Mouse (Mus musculus) R1 (cell line): Measurements from ENCODE around the gene Ap2m1.

Experiments used
- DNase-seq: peaks from one replicate; pipeline ENCODE4 v3.0.0-alpha.2; 2018; ENCODE audit warnings: low read depth, low spot score

The Ap2m1 gene

GRCm38 (mm10) chr16:20529375-20529774 lies 5.9 kb upstream of the Ap2m1 start:
- no peak for DNase-seq

- DNase-seq = no peak
Measured at GRCm38 (mm10) chr16:20530941-20531340, 4.3 kb upstream of the Ap2m1 start.

GRCm38 (mm10) chr16:20534617-20535295 lies 522 bp upstream of the Ap2m1 start:
- DNase-seq = no peak

GRCm38 (mm10) chr16:20536081-20536665 lies 895 bp downstream of the Ap2m1 start:
- DNase-seq = no peak

GRCm38 (mm10) chr16:20537071-20537471 lies 1.8 kb downstream of the Ap2m1 start:
- peak; percentile 93 for DNase-seq

- peak; percentile 84 for DNase-seq
Measured at GRCm38 (mm10) chr16:20537601-20538320, 2.5 kb downstream of the Ap2m1 start.

GRCm38 (mm10) chr16:20539649-20540048 lies 4.4 kb downstream of the Ap2m1 start:
- no peak for DNase-seq

GRCm38 (mm10) chr16:20540438-20540837 lies 5.2 kb downstream of the Ap2m1 start:
- DNase-seq = peak; percentile 82

- DNase-seq = no peak
Measured at GRCm38 (mm10) chr16:20545696-20546095, 10.4 kb downstream of the Ap2m1 start.

GRCm38 (mm10) chr16:20547423-20547822 lies 12.1 kb downstream of the Ap2m1 start:
- DNase-seq = peak; percentile 50

- peak; percentile 100 for DNase-seq
Measured at GRCm38 (mm10) chr16:20548096-20548948, 13.0 kb downstream of the Ap2m1 start, which contains the start of gene Abcf3. Gene Abcf3, plus strand, starts transcription at chr16:20548577.

GRCm38 (mm10) chr16:20549161-20549560 lies 13.9 kb downstream of the Ap2m1 start:
- no peak for DNase-seq

GRCm38 (mm10) chr16:20551691-20552090 lies 16.4 kb downstream of the Ap2m1 start:
- no peak for DNase-seq

- no peak for DNase-seq
Measured at GRCm38 (mm10) chr16:20552594-20552993, 17.3 kb downstream of the Ap2m1 start.

GRCm38 (mm10) chr16:20555000-20555399 lies 19.7 kb downstream of the Ap2m1 start:
- no peak for DNase-seq

- peak; percentile 67 for DNase-seq
Measured at GRCm38 (mm10) chr16:20557381-20557780, 22.1 kb downstream of the Ap2m1 start.

GRCm38 (mm10) chr16:20565075-20565474 lies 29.8 kb downstream of the Ap2m1 start:
- DNase-seq = no peak

GRCm38 (mm10) chr16:20589366-20589938 lies 54.2 kb downstream of the Ap2m1 start, which contains the start of gene Vwa5b2:
Gene Vwa5b2, plus strand, starts transcription at chr16:20589471.
- peak; percentile 37 for DNase-seq

GRCm38 (mm10) chr16:20589939-20590679 lies 54.8 kb downstream of the Ap2m1 start:
- DNase-seq = peak; percentile 57

GRCm38 (mm10) chr16:20590680-20591038 lies 55.4 kb downstream of the Ap2m1 start:
- DNase-seq = no peak
